Mouse (Mus musculus) liver, adult 2 months (tissue): ENCODE data around the gene Eef2k. TPM values are rescaled to one million over a fixed set of nuclear protein-coding genes. Genes with fewer than 3 reads are reported as not detected.

Experiments used
- DNase-seq: peaks from one replicate; pipeline ENCODE4 v3.0.0-alpha.2; 2011; ENCODE audit warnings: low read depth, low spot score; ENCODE audit errors: extremely low read depth
- H3K27ac ChIP-seq: fragments of 200-500 bp; replicated peaks from 2 replicates; pipeline ENCODE4 v1.5.1; 2012; ENCODE audit warnings: low read depth, mild to moderate bottlenecking, control low read depth, inconsistent platforms, low read length; ENCODE audit not compliant: insufficient read depth
- H3K27me3 ChIP-seq: fragments of 200-500 bp; 2 replicates; pipeline ENCODE4 v1.6.1; 2012; ENCODE audit warnings: mild to moderate bottlenecking, moderate library complexity, low read length, inconsistent platforms; ENCODE audit not compliant: control insufficient read depth, insufficient read depth
- H3K36me3 ChIP-seq: fragments of 200-500 bp; 2 replicates; pipeline ENCODE4 v1.6.1; 2012; ENCODE audit warnings: low read length, inconsistent platforms; ENCODE audit not compliant: control insufficient read depth, insufficient read depth
- H3K4me1 ChIP-seq: fragments of 200-500 bp; 2 replicates; pipeline ENCODE4 v1.6.1; 2011; ENCODE audit warnings: low read length; ENCODE audit not compliant: control insufficient read depth, insufficient read depth
- H3K4me3 ChIP-seq: fragments of 200-500 bp; 2 replicates; pipeline ENCODE4 v1.5.1; 2011; ENCODE audit warnings: low read depth, mild to moderate bottlenecking, control low read depth, low read length, moderate library complexity; ENCODE audit not compliant: insufficient read depth
- H3K79me2 ChIP-seq: fragments of 200-500 bp; 2 replicates; pipeline ENCODE4 v1.6.1; 2012; ENCODE audit warnings: inconsistent platforms, mild to moderate bottlenecking, low read length, moderate library complexity; ENCODE audit not compliant: control insufficient read depth, insufficient read depth
- H3K9ac ChIP-seq: fragments of 200-500 bp; 2 replicates; pipeline ENCODE4 v1.6.1; 2012; ENCODE audit warnings: low read depth, mild to moderate bottlenecking, control low read depth, inconsistent platforms, low read length
- CTCF ChIP-seq: fragments of 200-500 bp; IDR thresholded peaks from 2 replicates; pipeline ENCODE4 v1.5.1; 2011; ENCODE audit warnings: low read depth, low read length, control low read depth
- POLR2A ChIP-seq: fragments of 200-500 bp; IDR thresholded peaks from 2 replicates; pipeline ENCODE4 v1.6.1; 2011; ENCODE audit warnings: low read length, control low read depth; ENCODE audit not compliant: insufficient read depth; ENCODE audit errors: extremely low read depth
- WGBS: fragments of 180-500 bp; shearing (Covaris S2); methylation state at CpG from one replicate; pipeline ENCODE4 v1.1.7; 2018; 5-methylcytosine and 5-hydroxymethylcytosine counted together
- polyA plus RNA-seq: library from polyadenylated mRNA; depleted of rRNA; stranded (reverse); fragments of >200 nt; gene quantifications from 2 replicates; pipeline ENCODE4 v1.2.3, GENCODE M21; 2012
- total RNA-seq: library from RNA; depleted of rRNA; stranded (reverse); fragments of >200 nt; gene quantifications from 2 replicates; pipeline ENCODE4 v1.2.3, GENCODE M21; 2014

The Eef2k gene
- total and polyA plus RNA-seq, 2 experiments = 6.5 to 7.4 TPM

DNA sequence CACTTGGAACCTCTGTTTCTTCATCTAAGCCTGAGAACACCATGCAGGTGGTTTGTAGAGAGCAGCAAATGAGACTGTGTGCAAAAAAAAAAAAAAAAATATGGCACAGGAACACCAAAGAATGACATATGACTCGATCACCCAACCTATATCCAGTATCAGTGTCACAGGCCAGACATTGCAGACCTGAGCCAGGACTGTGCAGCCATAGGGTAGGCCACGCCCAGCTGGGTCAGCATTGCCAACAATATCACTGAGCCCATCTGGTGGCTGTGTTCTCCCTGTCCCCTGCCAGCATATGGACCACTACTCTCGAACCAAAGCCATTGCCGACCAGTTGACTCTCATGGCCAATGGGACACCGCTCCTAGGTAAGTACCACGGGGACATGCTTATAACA is 25.1 kb upstream of the Eef2k start:
- TF ChIP-seq POLR2A (no peak), CTCF (no peak)
- Histone ChIP-seq H3K36me3 (no peaks in the 10 kb centered on the region), H3K27ac (no peak overlapping the region), H3K9ac (no peak overlapping the region), H3K27me3 (no peaks in the 10 kb centered on the region), H3K4me1 (no peaks in the 10 kb centered on the region), H3K4me3 (no peak overlapping the region), H3K79me2 (no peaks in the 10 kb centered on the region)
- 89% methylated on average over 6 of the region's 6 CpGs for WGBS
- no peak for DNase-seq

DNA sequence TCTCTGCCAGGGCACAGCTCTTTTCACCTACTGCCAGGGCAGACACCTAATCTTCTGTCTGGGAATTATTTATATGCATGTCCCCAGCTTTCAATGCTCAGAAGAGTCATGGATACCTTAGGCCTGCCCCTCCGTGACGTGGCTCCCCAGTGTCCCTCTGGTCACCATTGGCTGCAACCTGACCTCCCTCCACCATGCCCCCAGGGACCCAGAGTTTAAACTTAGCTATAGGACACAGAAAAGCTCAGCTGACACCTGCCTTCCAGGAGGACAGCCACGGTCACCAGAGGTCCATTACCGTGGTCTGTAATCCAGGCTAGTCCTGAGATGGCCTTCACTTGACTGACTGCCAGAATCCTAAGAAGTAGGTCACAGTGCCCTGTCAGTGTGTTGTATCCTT is 23.2 kb upstream of the Eef2k start:
- Histone ChIP-seq H3K27me3 (no peaks in the 10 kb centered on the region), H3K4me1 (no peaks in the 10 kb centered on the region), H3K9ac (no peak overlapping the region), H3K4me3 (no peak overlapping the region), H3K36me3 (no peaks in the 10 kb centered on the region), H3K79me2 (no peaks in the 10 kb centered on the region), H3K27ac (no peak overlapping the region)
- WGBS = 71% methylated on average over 4 of the region's 4 CpGs
- TF ChIP-seq POLR2A (no peak), CTCF (no peak)
- peak; percentile 10 for DNase-seq

DNA sequence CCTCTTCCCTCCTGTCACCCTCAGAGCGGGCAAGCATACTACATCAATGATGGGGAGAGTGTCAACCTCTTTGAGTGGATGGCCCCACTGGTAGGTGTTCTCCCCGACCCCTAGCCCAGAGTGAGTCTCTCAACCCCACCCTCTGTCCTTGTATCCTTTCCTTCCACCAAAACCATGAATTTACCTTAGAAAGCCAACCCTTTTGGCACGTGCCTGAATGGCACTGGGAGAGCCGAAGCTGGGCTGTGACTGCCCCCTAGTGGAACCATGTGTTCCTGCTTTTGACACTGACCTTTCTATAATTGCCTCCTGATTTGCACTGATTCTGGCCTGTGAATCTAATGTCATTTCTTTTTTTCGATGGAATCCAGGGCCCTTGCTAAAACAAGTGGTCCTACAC is 19.4 kb upstream of the Eef2k start:
- H3K79me2 ChIP-seq = no peaks in the 10 kb centered on the region
- H3K4me1 ChIP-seq = no peaks in the 10 kb centered on the region
- H3K4me3 ChIP-seq = no peak overlapping the region
- H3K27ac ChIP-seq = no peak overlapping the region
- H3K36me3 ChIP-seq = no peaks in the 10 kb centered on the region
- WGBS = 21% methylated on average over 5 of the region's 5 CpGs
- no peak overlapping the region for H3K9ac ChIP-seq
- DNase-seq = peak; percentile 38
- no peaks in the 10 kb centered on the region for H3K27me3 ChIP-seq
- TF ChIP-seq CTCF (peak; percentile 92), POLR2A (no peak)

DNA sequence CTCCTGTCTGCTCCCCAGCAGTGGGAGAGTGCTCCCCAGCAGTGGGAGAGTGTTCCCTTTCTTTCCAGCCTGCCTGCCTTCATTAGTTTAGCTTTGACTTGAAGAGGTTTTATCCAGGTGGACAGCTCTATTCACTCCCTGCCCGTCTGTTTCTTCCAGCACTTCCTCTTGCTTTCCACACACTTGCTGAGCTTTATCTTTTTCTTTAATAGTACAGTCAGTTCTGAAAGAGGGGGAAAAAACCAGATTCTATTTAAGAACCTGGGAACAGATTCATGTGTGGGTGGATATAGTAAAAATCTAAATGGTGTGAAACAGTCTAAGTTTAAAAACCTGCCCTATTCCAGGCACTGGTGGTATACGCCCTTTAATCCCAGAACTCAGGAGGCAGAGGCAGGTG is 17.5 kb upstream of the Eef2k start:
- no peaks in the 10 kb centered on the region for H3K36me3 ChIP-seq
- H3K9ac ChIP-seq = no peak overlapping the region
- H3K27me3 ChIP-seq = no peaks in the 10 kb centered on the region
- WGBS = 82% methylated on average over 2 of the region's 2 CpGs
- H3K4me1 ChIP-seq = no peaks in the 10 kb centered on the region
- H3K4me3 ChIP-seq = no peak overlapping the region
- H3K27ac ChIP-seq = no peak overlapping the region
- no peaks in the 10 kb centered on the region for H3K79me2 ChIP-seq
- DNase-seq = no peak
- no peak for TF ChIP-seq POLR2A
- TF ChIP-seq CTCF = no peak

DNA sequence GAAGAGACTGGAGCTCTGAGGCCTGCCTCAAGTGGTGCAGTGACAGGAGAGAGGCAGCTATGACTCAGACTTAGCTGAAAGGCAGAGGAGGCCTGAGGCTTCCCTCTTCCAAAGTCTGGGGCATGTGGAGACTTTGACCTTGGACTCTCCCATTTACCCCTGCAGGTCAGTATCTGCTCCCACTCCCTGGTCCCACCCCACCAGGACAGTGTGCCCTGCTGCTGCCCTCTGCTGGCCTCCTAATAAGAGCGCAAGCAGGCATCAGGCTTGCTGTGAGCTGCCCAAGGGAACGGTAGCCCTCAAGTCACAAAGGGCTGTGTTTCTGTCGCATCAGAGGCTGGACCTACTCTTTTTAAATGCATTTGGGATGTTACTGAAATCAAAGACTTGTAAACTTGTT is 16.2 kb upstream of the Eef2k start:
- 42% methylated on average over 3 of the region's 3 CpGs for WGBS
- no peak overlapping the region for H3K27ac ChIP-seq
- no peak overlapping the region for H3K4me3 ChIP-seq
- no peaks in the 10 kb centered on the region for H3K36me3 ChIP-seq
- no peak overlapping the region for H3K9ac ChIP-seq
- TF ChIP-seq POLR2A (no peak), CTCF (peak; percentile 82)
- no peaks in the 10 kb centered on the region for H3K79me2 ChIP-seq
- no peaks in the 10 kb centered on the region for H3K27me3 ChIP-seq
- no peak for DNase-seq
- peaks cover 7% of the 10 kb centered on the region; the same call in 1 of the 2 replicates for H3K4me1 ChIP-seq

DNA sequence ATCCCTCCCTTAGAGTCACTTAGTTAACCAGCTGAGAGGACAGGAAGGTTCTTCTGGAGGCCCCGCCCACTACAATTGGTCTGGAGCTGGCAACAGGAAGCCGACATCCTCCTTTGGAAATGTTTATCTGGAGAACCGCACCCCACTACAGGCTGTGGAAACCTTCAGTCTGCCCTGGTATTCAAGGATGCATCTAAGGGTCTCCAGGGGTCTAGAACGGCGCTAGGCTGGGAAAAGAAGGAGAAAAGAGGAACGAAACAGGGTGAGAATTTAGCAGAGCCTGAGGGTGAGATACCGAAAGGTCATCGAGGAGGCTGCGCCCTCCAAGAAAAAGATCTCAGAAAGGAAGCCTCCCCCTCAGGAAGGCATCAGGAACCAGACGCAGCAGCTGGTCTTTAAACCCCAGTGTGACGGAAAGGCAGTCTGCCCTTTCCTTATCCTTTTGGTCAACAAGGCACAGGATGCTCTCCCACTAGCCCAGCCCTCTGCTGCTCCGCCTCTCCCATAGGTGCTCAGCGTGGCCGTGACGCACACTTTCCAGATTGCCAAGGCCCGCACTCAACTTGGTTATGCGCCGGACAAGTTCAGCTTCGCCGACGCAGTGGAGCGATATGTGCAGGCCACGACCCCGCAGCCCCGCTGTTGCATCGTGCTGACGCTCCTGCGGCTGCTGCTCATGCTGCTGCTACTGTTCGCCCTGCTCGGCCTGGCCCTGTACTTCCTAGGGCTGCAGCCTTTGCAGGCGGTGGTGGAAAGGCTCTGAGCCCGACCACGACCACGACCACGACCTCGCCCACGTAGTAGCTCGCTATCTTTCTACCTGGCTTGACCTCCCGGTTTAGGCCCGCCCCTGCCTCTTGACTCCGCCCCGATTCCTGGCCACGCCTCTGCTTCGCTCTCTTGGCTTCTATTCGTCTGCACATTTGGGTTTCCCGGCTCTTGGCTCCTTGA is 11.9 kb upstream of the Eef2k start:
- H3K27ac ChIP-seq = peak overlapping the region; percentile 68
- H3K79me2 ChIP-seq = no peaks in the 10 kb centered on the region

More for the DNA sequence above, 11.9 kb upstream of the Eef2k start:
- DNase-seq = peak; percentile 39
- peak overlapping the region; percentile 89 for H3K4me3 ChIP-seq
- no peaks in the 10 kb centered on the region for H3K27me3 ChIP-seq
- H3K4me1 ChIP-seq = peaks cover 8% of the 10 kb centered on the region; the same call in 1 of the 2 replicates
- H3K9ac ChIP-seq = peak overlapping the region; percentile 64
- no peak for TF ChIP-seq CTCF
- TF ChIP-seq POLR2A = no peak
- WGBS = 2% methylated on average over 46 of the region's 46 CpGs
- H3K36me3 ChIP-seq = no peaks in the 10 kb centered on the region
